ENCODE assay signal across 23 mouse cellular contexts in genomic region chr12:75539228-75539627, GRCm38 (mm10). TPM values are rescaled to one million over a fixed set of nuclear protein-coding genes. Genes with fewer than 3 reads are reported as not detected.
DNase-seq lines count a peak whose midpoint lies in the region; ATAC-seq and TF ChIP-seq lines count a peak whose summit lies in the region.
"Had no signal": no experiment of that assay in that cellular context is flagged by ENCODE, and none has a peak within 500 bp of the region (broad histone marks: within the 10 kb centered on the region; RNA-seq: fewer than 3 reads in every experiment).

No protein-coding gene starts in this region.

- no peak overlapping the region for H3K4me2 ChIP-seq in intestine, embryonic 15.5 days (replicated peaks)
- no peak overlapping the region for H3K4me2 ChIP-seq in intestine, postnatal 0 days (replicated peaks; ENCODE audit: low read depth)
- no peak overlapping the region for H3K4me2 ChIP-seq in hindbrain, postnatal 0 days (ENCODE audit: low read depth, low read length)
- H3K4me2 ChIP-seq: embryonic facial prominence, embryonic 12.5 days; forebrain, embryonic 13.5 days; forebrain, embryonic 15.5 days had no signal

- no peak for TF ChIP-seq CTCF in intestine, postnatal 0 days (IDR thresholded peaks at IDR 0.05; ENCODE audit: low read depth)
- no peak for TF ChIP-seq CTCF in hindbrain, postnatal 0 days (IDR thresholded peaks at IDR 0.05; ENCODE audit: low read depth)

- DNase-seq in heart, adult 11 months = peak; percentile 71
- DNase-seq in heart, postnatal 14 days = no peak
- DNase-seq in hindbrain, postnatal 0 days (ENCODE audit: low spot score) = no peak
- DNase-seq: adrenal gland, adult 8-10 months; adrenal gland, postnatal 14 days; adrenal gland, postnatal 36 days; B cell, adult 2 months; cerebellum, adult 11-12 months; cerebellum, adult 2 months; cerebellum, adult 9-10 months; cerebellum, postnatal 10 days; cerebellum, postnatal 25 days had no signal

- no peaks in the 10 kb centered on the region for H3K36me3 ChIP-seq in intestine, embryonic 15.5 days
- H3K36me3 ChIP-seq in intestine, postnatal 0 days (ENCODE audit: control insufficient read depth, insufficient read depth) = no peaks in the 10 kb centered on the region
- H3K36me3 ChIP-seq in hindbrain, postnatal 0 days (ENCODE audit: insufficient read depth, low read length) = no peaks in the 10 kb centered on the region
- H3K36me3 ChIP-seq: embryonic facial prominence, embryonic 10.5 days; embryonic facial prominence, embryonic 12.5 days; forebrain, embryonic 15.5 days had no signal

- H3K27ac ChIP-seq in intestine, embryonic 15.5 days = no peak overlapping the region
- no peak overlapping the region for H3K27ac ChIP-seq in intestine, postnatal 0 days (ENCODE audit: low read depth, low read length)
- H3K27ac ChIP-seq in hindbrain, postnatal 0 days = no peak overlapping the region
- H3K27ac ChIP-seq: embryonic facial prominence, embryonic 10.5 days; embryonic facial prominence, embryonic 12.5 days; forebrain, embryonic 13.5 days; forebrain, embryonic 15.5 days had no signal

- H3K27me3 ChIP-seq in intestine, embryonic 15.5 days (replicated peaks) = no peaks in the 10 kb centered on the region
- no peaks in the 10 kb centered on the region for H3K27me3 ChIP-seq in intestine, postnatal 0 days (replicated peaks; ENCODE audit: control insufficient read depth, insufficient read depth, low read length)
- H3K27me3 ChIP-seq in hindbrain, postnatal 0 days (ENCODE audit: insufficient read depth, low read length) = no peaks in the 10 kb centered on the region
- H3K27me3 ChIP-seq: CH12.LX; embryonic facial prominence, embryonic 12.5 days; forebrain, embryonic 13.5 days; forebrain, embryonic 15.5 days; Patski had no signal

- 57% methylated on average over 3 of the region's 3 CpGs for WGBS in intestine, embryonic 15.5 days
- 31% methylated on average over 3 of the region's 3 CpGs for WGBS in intestine, postnatal 0 days
- 69% methylated on average over 3 of the region's 3 CpGs for WGBS in hindbrain, postnatal 0 days

- no peaks in the 10 kb centered on the region for H3K9me3 ChIP-seq in intestine, embryonic 15.5 days
- no peaks in the 10 kb centered on the region for H3K9me3 ChIP-seq in intestine, postnatal 0 days (ENCODE audit: control insufficient read depth)
- no peaks in the 10 kb centered on the region for H3K9me3 ChIP-seq in hindbrain, postnatal 0 days (ENCODE audit: low read length)
- H3K9me3 ChIP-seq: embryonic facial prominence, embryonic 10.5 days; embryonic facial prominence, embryonic 12.5 days; forebrain, embryonic 13.5 days; forebrain, embryonic 15.5 days; G1E had no signal

- 0 out of 2 replicates have a peak, but pooled peaks have one; percentile 18 for ATAC-seq in intestine, embryonic 15.5 days
- ATAC-seq in intestine, postnatal 0 days = peak; percentile 66; the same call in 1 of the 2 replicates
- no peak for ATAC-seq in hindbrain, postnatal 0 days
- ATAC-seq: activated CD4-positive, CD25-positive, alpha-beta regulatory T cell, adult 4 months; CD4-positive, CD25-positive, alpha-beta regulatory T cell, adult 4 months; forebrain, embryonic 13.5 days; forebrain, embryonic 15.5 days; Patski had no signal

- H3K4me1 ChIP-seq in intestine, embryonic 15.5 days (replicated peaks) = peaks cover 4% of the 10 kb centered on the region; the same call in 1 of the 2 replicates
- H3K4me1 ChIP-seq in intestine, postnatal 0 days (replicated peaks; ENCODE audit: control insufficient read depth, insufficient read depth, low read length) = 0 out of 2 replicates have a peak, but pooled peaks cover 4% of the 10 kb centered on the region
- H3K4me1 ChIP-seq in hindbrain, postnatal 0 days (ENCODE audit: insufficient read depth, low read length) = peaks cover 6% of the 10 kb centered on the region; the same call in 1 of the 2 replicates

- no peak overlapping the region for H3K9ac ChIP-seq in intestine, embryonic 15.5 days
- H3K9ac ChIP-seq in intestine, postnatal 0 days (ENCODE audit: low read depth, low read length) = no peak overlapping the region
- H3K9ac ChIP-seq in hindbrain, postnatal 0 days (replicated peaks; ENCODE audit: low read length) = no peak overlapping the region
- H3K9ac ChIP-seq: embryonic facial prominence, embryonic 12.5 days; forebrain, embryonic 13.5 days; forebrain, embryonic 15.5 days had no signal

- H3K4me3 ChIP-seq in intestine, embryonic 15.5 days (replicated peaks) = no peak overlapping the region
- H3K4me3 ChIP-seq in intestine, postnatal 0 days (ENCODE audit: low read depth, low read length) = no peak overlapping the region
- H3K4me3 ChIP-seq in hindbrain, postnatal 0 days (ENCODE audit: low read length) = no peak overlapping the region
- H3K4me3 ChIP-seq: embryonic facial prominence, embryonic 10.5 days; embryonic facial prominence, embryonic 12.5 days; forebrain, embryonic 13.5 days; forebrain, embryonic 15.5 days had no signal

- intact Hi-C loops in heart, postnatal 14 days (cut with DNase I) = no loop called here

RNA-seq across cellular contexts. Expression of gene Ppp2r5e, which starts 56.8 kb away (rescaled TPM):
- total RNA-seq in heart, postnatal 14 days (2021) = 10 to 100 TPM; 35.3 to 36.2 TPM
- polyA plus RNA-seq in intestine, embryonic 15.5 days (2015; fragmentation: Nextera tagmentation; extraction: Ambion mirVana) = 9.3 and 11.8 TPM in 2 replicates
- 7.3 and 9.2 TPM in 2 replicates for polyA plus RNA-seq in intestine, postnatal 0 days (2015; fragmentation: Nextera tagmentation; extraction: Ambion mirVana)
- 26.7 and 34.0 TPM in 2 replicates for total RNA-seq in hindbrain, postnatal 0 days (2014; rRNA removed)
- polyA plus RNA-seq in hindbrain, postnatal 0 days (2015; fragmentation: Nextera tagmentation; extraction: Ambion mirVana) = 23.4 and 25.2 TPM in 2 replicates
